Mouse (Mus musculus) spleen, postnatal 4 days (tissue): Measurements from ENCODE around the gene Fam76a.
"Not testable (repeated sequence)": the region's sequence is repeated elsewhere in the genome, so short reads cannot be mapped to it uniquely, and the experiment has no call there.

ENCODE experiments used
- DNase-seq, 2 experiments: peaks; one replicate each; pipeline ENCODE4 v3.0.0; 2022; ENCODE audit warnings: low spot score in 2 of 2

Gene Fam76a

GRCm38 (mm10) chr4:132944776-132945175, 22.4 kb upstream of the Fam76a start:
- no peak for DNase-seq

GRCm38 (mm10) chr4:132944106-132944505, 21.7 kb upstream of the Fam76a start:
- no peak for DNase-seq

GRCm38 (mm10) chr4:132943088-132943487, 20.7 kb upstream of the Fam76a start:
- DNase-seq: no peak

GRCm38 (mm10) chr4:132941012-132941729, 18.8 kb upstream of the Fam76a start:
- no peak for DNase-seq

GRCm38 (mm10) chr4:132939421-132940127, 17.2 kb upstream of the Fam76a start:
- DNase-seq: peak; percentile 72 to 91

GRCm38 (mm10) chr4:132938181-132938941, 16.0 kb upstream of the Fam76a start:
- no peak for DNase-seq

GRCm38 (mm10) chr4:132934639-132935038, 12.3 kb upstream of the Fam76a start:
- no peak for DNase-seq

GRCm38 (mm10) chr4:132932752-132933404, 10.5 kb upstream of the Fam76a start:
- DNase-seq: no peak

GRCm38 (mm10) chr4:132930784-132931183, 8.4 kb upstream of the Fam76a start:
- peak; percentile 49 to 81 for DNase-seq

GRCm38 (mm10) chr4:132926520-132926919, 4.2 kb upstream of the Fam76a start:
- DNase-seq: not testable (repeated sequence)

GRCm38 (mm10) chr4:132922061-132922530, 262 bp downstream of the Fam76a start:
- DNase-seq: no peak

- no peak for DNase-seq
Observed at GRCm38 (mm10) chr4:132921488-132921887, 870 bp downstream of the Fam76a start.

GRCm38 (mm10) chr4:132920171-132920570, 2.2 kb downstream of the Fam76a start:
- no peak for DNase-seq

- DNase-seq: not testable (repeated sequence)
Observed at GRCm38 (mm10) chr4:132918493-132918892, 3.9 kb downstream of the Fam76a start.

- DNase-seq: no peak
Observed at GRCm38 (mm10) chr4:132912156-132912555, 10.2 kb downstream of the Fam76a start.

- DNase-seq: no peak
Observed at GRCm38 (mm10) chr4:132905843-132906360, 16.5 kb downstream of the Fam76a start.

GRCm38 (mm10) chr4:132904765-132905309, 17.5 kb downstream of the Fam76a start:
- no peak for DNase-seq

GRCm38 (mm10) chr4:132904071-132904470, 18.3 kb downstream of the Fam76a start:
- DNase-seq: no peak

GRCm38 (mm10) chr4:132898197-132898596, 24.2 kb downstream of the Fam76a start:
- no peak for DNase-seq

- DNase-seq: no peak
Observed at GRCm38 (mm10) chr4:132894402-132894801, 28.0 kb downstream of the Fam76a start.

GRCm38 (mm10) chr4:132884844-132885374, 37.4 kb downstream of the Fam76a start:
- no peak for DNase-seq
